Mouse (Mus musculus): ENCODE data around the gene Pgr. TPM values are rescaled to one million over a fixed set of nuclear protein-coding genes. Genes with fewer than 3 reads are reported as not detected.

Pgr gene
- total RNA-seq, 4 experiments from 2014 or later, result 0.05 to 0.14 TPM; not detected in 2

Other genes with a start within 250 kb of the Pgr start
- not detected for gene Gm16485, start 72.0 kb downstream of the Pgr start, total RNA-seq (2022)

Data from heart, adult 8-10 months (tissue).